Mouse (Mus musculus): Measurements from ENCODE around the gene Ipo4. TPM values are rescaled to one million over a fixed set of nuclear protein-coding genes. Genes with fewer than 3 reads are reported as not detected.

The Ipo4 gene
- total and polyA plus RNA-seq, 2 experiments: 16.8 to 53.0 TPM

DNA sequence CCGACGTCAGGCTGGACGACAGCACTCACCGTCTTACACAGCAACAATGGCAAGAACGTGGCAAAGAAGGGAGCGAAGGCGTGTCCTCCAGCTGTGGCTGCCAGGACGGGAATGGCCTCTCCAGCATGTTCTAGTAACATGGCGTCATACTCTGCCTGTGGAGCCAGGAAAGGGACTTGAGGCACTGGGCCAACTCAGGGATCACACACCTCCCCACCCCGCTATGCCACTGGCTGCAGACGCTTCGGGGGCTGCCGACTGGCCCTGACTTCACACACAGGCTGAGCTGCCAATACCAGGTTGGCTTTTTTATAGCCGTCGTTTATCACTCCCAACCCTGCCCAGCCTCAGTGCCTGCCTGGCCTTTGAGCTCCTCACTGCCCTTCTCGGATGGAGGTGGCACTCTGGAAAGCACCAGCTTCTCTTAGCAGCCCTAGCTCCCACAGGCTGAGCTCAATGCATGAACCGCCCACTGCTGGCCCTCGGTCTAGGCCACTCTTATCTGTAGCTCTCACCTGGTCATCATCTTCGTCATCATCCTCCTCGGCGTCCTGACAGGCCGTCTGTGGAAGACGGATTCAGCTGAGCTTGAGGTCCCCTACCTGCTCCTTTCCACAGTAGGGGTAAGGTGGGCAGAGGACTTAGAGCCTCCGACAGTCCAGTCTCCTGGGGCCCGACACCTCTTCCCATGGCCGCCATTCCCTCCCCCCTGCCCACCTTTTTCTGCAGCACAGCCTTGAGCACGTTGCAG, 7.5 kb downstream of the Ipo4 start:
- Histone ChIP-seq H3K4me1 (ENCODE audit: control insufficient read depth, insufficient read depth, low read length) (no peaks in the 10 kb centered on the region), H3K79me2 (ENCODE audit: control insufficient read depth, insufficient read depth, low read length) (no peaks in the 10 kb centered on the region), H3K9ac (ENCODE audit: low read depth, low read length) (no peak overlapping the region), H3K27ac (replicated peaks; ENCODE audit: insufficient read depth, low read depth, low read length) (no peak overlapping the region), H3K27me3 (ENCODE audit: control insufficient read depth, insufficient read depth, low read length) (no peaks in the 10 kb centered on the region), H3K4me3 (ENCODE audit: insufficient read depth, low read depth, low read length) (no peak overlapping the region), H3K36me3 (ENCODE audit: control insufficient read depth, insufficient read depth, low read length) (peaks cover 5% of the 10 kb centered on the region; the same call in 1 of the 2 replicates)
- no peak for TF ChIP-seq CTCF (IDR thresholded peaks at IDR 0.05; ENCODE audit: low read depth, low read length)
- no peak for TF ChIP-seq POLR2A (IDR thresholded peaks at IDR 0.05; ENCODE audit: extremely low read depth, insufficient read depth, low read length)
- DNase-seq (ENCODE audit: extremely low read depth, low read depth, low spot score): no peak
- WGBS: 94% methylated on average over 27 of the region's 27 CpGs

DNA sequence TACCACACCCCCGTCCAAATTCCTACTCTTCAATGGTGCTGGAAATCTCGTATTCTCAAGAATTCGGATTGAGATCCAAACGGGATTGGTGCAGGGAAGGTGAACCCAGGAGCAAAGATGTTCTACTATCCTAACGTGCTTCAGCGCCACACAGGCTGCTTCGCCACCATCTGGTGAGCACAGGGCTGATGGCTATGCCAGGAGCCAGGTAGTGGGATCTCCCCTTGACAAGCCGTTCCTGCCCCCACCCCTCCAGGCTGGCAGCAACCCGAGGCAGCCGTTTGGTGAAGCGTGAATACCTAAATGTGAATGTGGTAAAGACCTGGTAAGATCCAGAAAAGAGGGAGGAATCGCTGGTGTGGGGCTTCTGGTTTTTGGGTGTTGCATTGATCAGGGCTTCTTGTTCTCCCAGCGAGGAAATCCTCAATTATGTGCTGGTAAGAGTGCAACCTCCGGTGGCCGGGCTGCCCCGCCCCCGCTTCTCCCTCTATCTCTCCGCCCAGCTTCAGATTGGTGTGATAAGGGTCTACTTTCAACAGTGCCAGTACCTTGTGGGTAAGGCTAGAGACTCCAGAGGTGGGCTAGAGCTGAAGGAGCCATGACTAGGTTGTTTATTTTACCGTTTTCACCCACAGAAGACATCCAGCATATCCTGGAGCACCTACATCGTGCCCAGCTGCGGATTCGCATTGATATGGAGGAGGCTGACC, 17.1 kb downstream of the Ipo4 start:
- TF ChIP-seq CTCF (IDR thresholded peaks at IDR 0.05; ENCODE audit: low read depth, low read length): 0 out of 2 replicates have a peak, but pooled peaks have one; percentile 0
- no peak for TF ChIP-seq POLR2A (IDR thresholded peaks at IDR 0.05; ENCODE audit: extremely low read depth, insufficient read depth, low read length)
- no peaks in the 10 kb centered on the region for H3K36me3 ChIP-seq (ENCODE audit: control insufficient read depth, insufficient read depth, low read length)
- no peaks in the 10 kb centered on the region for H3K27me3 ChIP-seq (ENCODE audit: control insufficient read depth, insufficient read depth, low read length)
- H3K9ac ChIP-seq (ENCODE audit: low read depth, low read length): no peak overlapping the region
- H3K4me1 ChIP-seq (ENCODE audit: control insufficient read depth, insufficient read depth, low read length): peaks cover 3% of the 10 kb centered on the region; the same call in 1 of the 2 replicates
- no peak overlapping the region for H3K27ac ChIP-seq (replicated peaks; ENCODE audit: insufficient read depth, low read depth, low read length)
- WGBS: 36% methylated on average over 22 of the region's 22 CpGs
- H3K79me2 ChIP-seq (ENCODE audit: control insufficient read depth, insufficient read depth, low read length): no peaks in the 10 kb centered on the region
- H3K4me3 ChIP-seq (ENCODE audit: insufficient read depth, low read depth, low read length): peak overlapping the region; percentile 5; the same call in 1 of the 2 replicates
- no peak for DNase-seq (ENCODE audit: extremely low read depth, low read depth, low spot score)

DNA sequence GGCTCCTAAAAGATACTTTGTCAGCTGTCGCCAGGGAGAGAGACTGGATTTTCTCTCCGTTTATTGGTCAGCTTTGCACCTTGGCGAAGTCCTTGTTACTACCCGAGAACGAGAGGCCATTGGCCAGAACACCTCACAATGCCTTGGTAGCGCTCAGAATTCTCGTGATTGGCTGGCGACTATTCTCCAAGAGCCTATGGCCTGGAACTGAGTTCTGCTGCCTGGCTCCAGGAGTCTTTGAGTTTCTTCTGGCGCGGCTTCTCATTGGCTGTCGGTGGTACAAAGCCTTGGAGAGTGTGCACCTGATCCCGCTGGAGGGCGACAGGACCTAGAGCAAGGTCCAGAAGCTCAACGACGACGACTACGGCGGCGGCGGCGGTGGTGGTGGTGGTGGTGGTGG, 17.9 kb downstream of the Ipo4 start, which contains the start of gene Rec8:
Rec8 (plus strand) TSS at position 216 of the 400 bp plus-strand sequence.
- peak; percentile 71 for DNase-seq (ENCODE audit: extremely low read depth, low read depth, low spot score)
- no peaks in the 10 kb centered on the region for H3K36me3 ChIP-seq (ENCODE audit: control insufficient read depth, insufficient read depth, low read length)
- 21% methylated on average over 21 of the region's 21 CpGs for WGBS
- H3K9ac ChIP-seq (ENCODE audit: low read depth, low read length): no peak within 1 kb of the TSS
- H3K4me3 ChIP-seq (ENCODE audit: insufficient read depth, low read depth, low read length): peak within 1 kb of the TSS; percentile 5; the same call in 1 of the 2 replicates
- TF ChIP-seq CTCF (IDR thresholded peaks at IDR 0.05; ENCODE audit: low read depth, low read length) (0 out of 2 replicates have a peak, but pooled peaks have one; percentile 4), POLR2A (IDR thresholded peaks at IDR 0.05; ENCODE audit: extremely low read depth, insufficient read depth, low read length) (no peak)
- H3K4me1 ChIP-seq (ENCODE audit: control insufficient read depth, insufficient read depth, low read length): peaks cover 3% of the 10 kb centered on the region; the same call in 1 of the 2 replicates
- H3K27ac ChIP-seq (replicated peaks; ENCODE audit: insufficient read depth, low read depth, low read length): no peak within 1 kb of the TSS
- H3K27me3 ChIP-seq (ENCODE audit: control insufficient read depth, insufficient read depth, low read length): no peaks in the 10 kb centered on the region
- H3K79me2 ChIP-seq (ENCODE audit: control insufficient read depth, insufficient read depth, low read length): no peaks in the 10 kb centered on the region

DNA sequence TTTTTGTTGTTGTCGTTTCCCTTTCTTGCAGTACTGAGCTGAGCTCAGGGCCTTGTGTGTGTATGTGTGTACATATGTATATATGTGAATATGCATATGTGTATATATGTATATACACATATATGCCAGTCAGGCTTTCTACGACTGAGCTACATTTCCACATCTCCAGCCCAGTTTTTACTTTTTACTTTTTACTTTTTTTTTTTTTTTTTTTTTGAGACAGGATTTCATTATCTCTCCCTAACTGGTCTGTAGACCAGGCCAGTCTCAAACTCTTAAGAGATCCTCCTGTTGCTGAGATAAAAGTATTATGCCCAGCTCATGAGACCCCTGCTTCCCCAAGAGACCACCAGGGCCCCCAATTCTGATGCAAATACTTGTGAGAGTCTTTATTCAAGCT, 18.9 kb downstream of the Ipo4 start:
- Histone ChIP-seq H3K27ac (replicated peaks; ENCODE audit: insufficient read depth, low read depth, low read length) (no peak overlapping the region), H3K36me3 (ENCODE audit: control insufficient read depth, insufficient read depth, low read length) (no peaks in the 10 kb centered on the region), H3K9ac (ENCODE audit: low read depth, low read length) (no peak overlapping the region), H3K27me3 (ENCODE audit: control insufficient read depth, insufficient read depth, low read length) (no peaks in the 10 kb centered on the region), H3K79me2 (ENCODE audit: control insufficient read depth, insufficient read depth, low read length) (no peaks in the 10 kb centered on the region), H3K4me1 (ENCODE audit: control insufficient read depth, insufficient read depth, low read length) (peaks cover 3% of the 10 kb centered on the region; the same call in 1 of the 2 replicates), H3K4me3 (ENCODE audit: insufficient read depth, low read depth, low read length) (no peak overlapping the region)
- DNase-seq (ENCODE audit: extremely low read depth, low read depth, low spot score): no peak
- TF ChIP-seq POLR2A (IDR thresholded peaks at IDR 0.05; ENCODE audit: extremely low read depth, insufficient read depth, low read length) (no peak), CTCF (IDR thresholded peaks at IDR 0.05; ENCODE audit: low read depth, low read length) (no peak)
- WGBS: 78% methylated on average over 2 of the region's 2 CpGs

DNA sequence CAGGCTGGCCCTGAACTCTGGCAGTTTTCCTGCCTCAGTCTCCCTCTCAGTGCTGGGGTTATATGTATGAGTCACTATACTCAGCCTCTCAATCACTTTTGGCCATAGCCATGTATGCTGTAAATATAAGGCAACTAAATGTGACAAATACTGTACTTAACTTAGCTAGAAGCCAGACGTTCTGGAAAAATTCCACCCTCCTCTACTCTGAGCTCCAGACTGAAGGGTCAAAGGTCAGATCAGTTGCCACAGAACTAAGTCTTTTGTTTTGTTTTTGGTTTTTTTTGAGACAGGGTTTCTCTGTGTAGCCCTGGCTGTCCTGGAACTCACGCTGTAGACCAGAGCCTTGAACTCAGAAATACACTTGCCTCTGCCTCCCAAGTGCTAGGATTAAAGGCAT, 19.9 kb downstream of the Ipo4 start:
- Histone ChIP-seq H3K4me3 (ENCODE audit: insufficient read depth, low read depth, low read length) (no peak overlapping the region), H3K79me2 (ENCODE audit: control insufficient read depth, insufficient read depth, low read length) (no peaks in the 10 kb centered on the region), H3K36me3 (ENCODE audit: control insufficient read depth, insufficient read depth, low read length) (no peaks in the 10 kb centered on the region), H3K27me3 (ENCODE audit: control insufficient read depth, insufficient read depth, low read length) (no peaks in the 10 kb centered on the region), H3K27ac (replicated peaks; ENCODE audit: insufficient read depth, low read depth, low read length) (no peak overlapping the region; the same call in 1 of the 2 replicates), H3K9ac (ENCODE audit: low read depth, low read length) (no peak overlapping the region), H3K4me1 (ENCODE audit: control insufficient read depth, insufficient read depth, low read length) (peaks cover 3% of the 10 kb centered on the region; the same call in 1 of the 2 replicates)
- 21% methylated on average over 2 of the region's 2 CpGs for WGBS
- no peak for TF ChIP-seq POLR2A (IDR thresholded peaks at IDR 0.05; ENCODE audit: extremely low read depth, insufficient read depth, low read length)
- TF ChIP-seq CTCF (IDR thresholded peaks at IDR 0.05; ENCODE audit: low read depth, low read length): no peak
- peak; percentile 81 for DNase-seq (ENCODE audit: extremely low read depth, low read depth, low spot score)

Data from liver, adult 2 months (tissue).